Mouse (Mus musculus): ENCODE results near the gene Ucn3. TPM values are rescaled to one million over a fixed set of nuclear protein-coding genes. Genes with fewer than 3 reads are reported as not detected.

Ucn3 gene
- polyA plus RNA-seq, 1 experiment from 2014 or later: not detected

Small RNA genes lying within 50 kb of the gene (microRNA-seq; reads per million reads assigned to microRNA genes)
- gene Gm22460: not detected

Other genes starting within 250 kb of the Ucn3 start
- gene Calml3, start 141.0 kb downstream of the Ucn3 start, polyA plus RNA-seq (2014; fragmentation: Nextera tagmentation; extraction: Ambion mirVana): 0.27 and 0.96 TPM in 2 replicates
- not detected in 2 replicates for gene Calm4, start 107.6 kb downstream of the Ucn3 start, polyA plus RNA-seq (2014; fragmentation: Nextera tagmentation; extraction: Ambion mirVana)
- not detected in 2 replicates for gene Calm5, start 91.2 kb downstream of the Ucn3 start, polyA plus RNA-seq (2014; fragmentation: Nextera tagmentation; extraction: Ambion mirVana)
- 95.9 and 101 TPM in 2 replicates for gene Net1, start 27.1 kb downstream of the Ucn3 start, polyA plus RNA-seq (2014; fragmentation: Nextera tagmentation; extraction: Ambion mirVana)
- not detected in 2 replicates for gene Tubal3, start 27.1 kb downstream of the Ucn3 start, polyA plus RNA-seq (2014; fragmentation: Nextera tagmentation; extraction: Ambion mirVana)
- gene Akr1c14, start 103.7 kb upstream of the Ucn3 start, polyA plus RNA-seq (2014; fragmentation: Nextera tagmentation; extraction: Ambion mirVana): 0.16 and 0.33 TPM in 2 replicates
- not detected in 2 replicates for gene Akr1c18, start 205.3 kb upstream of the Ucn3 start, polyA plus RNA-seq (2014; fragmentation: Nextera tagmentation; extraction: Ambion mirVana)
- gene Akr1c13, start 245.8 kb upstream of the Ucn3 start, polyA plus RNA-seq (2014; fragmentation: Nextera tagmentation; extraction: Ambion mirVana): 0.65 and 1.2 TPM in 2 replicates

All from limb, embryonic 11.5 days (tissue).